Mouse (Mus musculus): ENCODE data around the gene Gpc6. TPM values are rescaled to one million over a fixed set of nuclear protein-coding genes. Genes with fewer than 3 reads are reported as not detected.

The Gpc6 gene
- polyA plus RNA-seq, 1 experiment from 2014 or later = 37.6 TPM

DNA sequence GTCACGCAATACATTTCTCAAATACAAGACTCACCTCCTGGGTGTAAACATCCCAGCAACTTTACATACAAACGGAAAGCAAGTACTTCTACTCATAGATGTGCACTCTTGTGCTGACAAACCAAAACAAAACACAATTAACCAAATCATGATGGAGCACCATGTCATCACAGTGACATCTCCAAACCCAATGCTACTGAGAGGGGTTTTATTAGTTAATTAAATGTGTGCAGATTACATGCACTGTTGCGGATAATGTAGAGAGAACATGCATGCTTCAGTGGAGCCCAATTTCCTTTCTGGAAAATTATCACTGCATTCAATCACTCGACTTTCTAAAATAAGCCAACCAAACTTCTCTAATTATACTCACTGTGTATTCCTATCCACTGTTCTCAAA is 109.0 kb downstream of the Gpc6 start:
- Histone ChIP-seq H3K4me2 (replicated peaks) (no peak overlapping the region), H3K4me1 (replicated peaks) (no peaks in the 10 kb centered on the region), H3K9ac (no peak overlapping the region), H3K36me3 (no peaks in the 10 kb centered on the region), H3K27ac (no peak overlapping the region), H3K4me3 (replicated peaks) (no peak overlapping the region), H3K9me3 (no peaks in the 10 kb centered on the region), H3K27me3 (replicated peaks) (no peaks in the 10 kb centered on the region)
- WGBS = 92% methylated on average over 4 of the region's 4 CpGs
- ATAC-seq = no peak

DNA sequence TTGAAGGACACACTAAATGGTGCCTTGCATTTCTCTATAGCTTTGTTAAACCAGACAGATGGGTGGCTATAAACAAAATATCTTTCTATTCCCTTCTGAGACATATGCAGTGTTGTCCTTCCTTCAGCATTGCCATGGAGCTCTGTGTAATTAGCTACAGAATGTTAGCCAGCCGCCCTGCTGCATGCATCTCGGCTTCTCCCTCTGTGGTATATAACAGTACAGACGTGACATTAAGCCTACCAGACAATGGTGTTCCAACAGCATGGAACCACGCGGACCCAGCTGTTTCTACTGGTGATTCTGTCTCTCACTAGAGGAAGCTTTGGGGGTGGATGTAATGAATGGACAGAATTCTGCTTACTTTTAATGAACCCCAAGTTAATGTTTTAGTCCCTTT is 115.9 kb downstream of the Gpc6 start:
- Histone ChIP-seq H3K9ac (no peak overlapping the region), H3K36me3 (no peaks in the 10 kb centered on the region)
- 84% methylated on average over 5 of the region's 5 CpGs for WGBS

DNA sequence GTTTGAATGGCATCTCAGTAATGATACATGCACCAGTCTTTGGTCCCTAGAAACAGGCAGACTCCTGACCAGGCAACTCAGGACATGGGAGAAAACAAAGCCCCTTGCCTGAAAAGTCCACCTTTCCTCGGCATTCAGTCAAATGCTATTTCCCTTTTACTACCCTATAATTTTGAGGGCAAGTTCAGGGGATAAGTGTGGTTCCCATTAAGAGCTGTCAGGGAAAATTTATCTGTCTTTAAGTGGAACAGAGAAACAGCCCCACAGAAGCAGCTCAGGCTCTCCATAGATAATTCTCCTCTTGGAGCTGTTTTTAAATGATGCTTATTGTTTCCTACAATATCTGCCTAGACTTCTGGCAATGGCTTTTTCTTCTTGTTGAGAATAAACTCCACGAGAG is 123.8 kb downstream of the Gpc6 start:
- no peak for ATAC-seq
- no peak overlapping the region for H3K27ac ChIP-seq
- WGBS = 55% methylated on average over 2 of the region's 2 CpGs
- no peak overlapping the region for H3K4me2 ChIP-seq (replicated peaks)
- H3K4me3 ChIP-seq (replicated peaks) = no peak overlapping the region
- no peaks in the 10 kb centered on the region for H3K36me3 ChIP-seq
- no peaks in the 10 kb centered on the region for H3K27me3 ChIP-seq (replicated peaks)
- no peaks in the 10 kb centered on the region for H3K9me3 ChIP-seq
- H3K4me1 ChIP-seq (replicated peaks) = no peaks in the 10 kb centered on the region
- H3K9ac ChIP-seq = no peak overlapping the region

More for the DNA sequence above, 115.9 kb downstream of the Gpc6 start:
- Histone ChIP-seq H3K4me2 (replicated peaks) (no peak overlapping the region), H3K9me3 (no peaks in the 10 kb centered on the region), H3K4me3 (replicated peaks) (no peak overlapping the region), H3K27me3 (replicated peaks) (no peaks in the 10 kb centered on the region), H3K27ac (no peak overlapping the region), H3K4me1 (replicated peaks) (no peaks in the 10 kb centered on the region)
- ATAC-seq = no peak

DNA sequence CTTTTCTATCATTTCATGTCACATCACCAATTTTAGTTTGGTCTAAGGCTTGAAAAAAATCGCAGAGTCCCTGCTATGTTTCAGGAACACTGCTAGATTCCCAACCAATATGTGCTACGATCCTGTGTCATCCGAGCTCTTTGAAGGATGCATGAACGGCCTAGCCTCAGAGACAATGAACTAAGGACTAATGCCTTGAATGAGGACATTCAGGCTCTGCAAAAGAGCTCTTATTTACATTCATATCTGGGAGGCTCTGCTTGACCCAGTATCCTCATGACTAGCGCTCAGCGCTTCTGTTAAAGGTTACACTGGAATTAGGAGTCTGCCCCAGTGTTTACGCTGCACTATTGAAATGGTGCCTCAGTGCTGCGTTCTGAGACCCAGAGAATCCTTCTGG is 125.8 kb downstream of the Gpc6 start:
- H3K9ac ChIP-seq = no peak overlapping the region
- H3K27me3 ChIP-seq (replicated peaks) = no peaks in the 10 kb centered on the region
- no peaks in the 10 kb centered on the region for H3K4me1 ChIP-seq (replicated peaks)
- ATAC-seq = no peak
- no peak overlapping the region for H3K4me2 ChIP-seq (replicated peaks)
- H3K9me3 ChIP-seq = no peaks in the 10 kb centered on the region
- no peaks in the 10 kb centered on the region for H3K36me3 ChIP-seq
- H3K4me3 ChIP-seq (replicated peaks) = no peak overlapping the region
- 82% methylated on average over 8 of the region's 8 CpGs for WGBS
- H3K27ac ChIP-seq = no peak overlapping the region

DNA sequence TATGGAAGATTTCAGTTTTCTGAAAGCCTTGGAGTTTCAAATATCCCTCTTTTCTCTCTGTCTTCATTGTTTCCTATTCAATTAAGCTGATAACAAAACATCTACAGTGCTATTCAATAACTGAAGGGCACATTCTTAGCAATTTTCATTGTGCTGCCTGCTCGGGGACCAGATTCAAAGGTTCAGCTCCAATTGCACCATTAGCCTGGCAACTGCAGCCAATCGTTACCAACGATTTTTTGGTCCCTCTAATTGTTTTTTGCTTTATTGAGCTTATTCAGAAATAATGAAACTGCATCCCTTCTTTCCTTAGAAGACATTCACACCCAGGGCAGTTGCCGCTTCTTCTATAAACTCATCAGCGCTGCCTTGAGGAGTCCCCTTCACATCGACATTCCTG is 128.2 kb downstream of the Gpc6 start:
- WGBS = 87% methylated on average over 6 of the region's 6 CpGs
- no peak overlapping the region for H3K9ac ChIP-seq
- no peaks in the 10 kb centered on the region for H3K27me3 ChIP-seq (replicated peaks)
- H3K4me2 ChIP-seq (replicated peaks) = no peak overlapping the region
- no peaks in the 10 kb centered on the region for H3K9me3 ChIP-seq
- no peak overlapping the region for H3K4me3 ChIP-seq (replicated peaks)
- H3K4me1 ChIP-seq (replicated peaks) = no peaks in the 10 kb centered on the region
- H3K36me3 ChIP-seq = no peaks in the 10 kb centered on the region
- ATAC-seq = no peak
- no peak overlapping the region for H3K27ac ChIP-seq

DNA sequence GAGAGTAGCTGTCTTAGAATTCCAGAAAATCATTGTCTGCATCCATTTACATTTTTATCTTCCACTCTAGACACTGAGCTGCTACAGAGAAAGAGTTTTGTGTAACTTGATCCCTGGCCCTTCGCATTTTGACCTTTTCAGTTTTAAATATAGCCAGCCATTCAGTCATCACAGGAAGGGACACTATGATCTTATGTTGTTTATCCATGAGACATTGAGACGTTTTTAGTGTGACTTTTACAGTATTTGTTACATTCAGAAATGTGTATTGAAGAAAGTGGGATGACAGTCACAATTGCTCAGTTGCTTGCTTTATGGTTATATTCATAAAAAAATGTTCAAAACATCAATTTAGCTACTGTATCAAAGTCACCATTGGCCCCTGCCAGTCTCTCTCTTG is 130.0 kb downstream of the Gpc6 start:
- WGBS = 48% methylated on average over 2 of the region's 2 CpGs

DNA sequence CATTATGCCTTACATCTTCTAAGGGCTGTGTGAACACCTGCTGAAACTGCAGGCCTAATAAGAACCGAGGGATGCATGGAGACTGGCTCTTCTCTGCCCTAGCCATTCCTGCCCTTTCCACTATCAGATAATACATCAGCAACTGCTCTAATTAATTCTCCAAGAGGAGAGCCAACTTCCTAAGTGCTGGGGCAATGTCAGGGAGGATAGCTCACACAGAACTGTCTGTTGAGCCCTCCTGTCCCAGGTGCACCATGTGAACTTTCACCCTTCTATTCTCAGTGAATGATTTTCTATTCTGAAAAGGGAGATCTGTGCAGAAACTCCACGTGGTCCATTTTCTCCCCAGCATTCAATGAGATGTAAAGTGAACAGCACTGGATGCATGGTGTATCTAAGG is 136.0 kb downstream of the Gpc6 start:
- H3K27me3 ChIP-seq (replicated peaks) = no peaks in the 10 kb centered on the region
- no peak overlapping the region for H3K4me3 ChIP-seq (replicated peaks)
- no peaks in the 10 kb centered on the region for H3K36me3 ChIP-seq
- H3K9ac ChIP-seq = no peak overlapping the region
- ATAC-seq = no peak
- H3K27ac ChIP-seq = no peak overlapping the region
- H3K4me2 ChIP-seq (replicated peaks) = no peak overlapping the region
- H3K4me1 ChIP-seq (replicated peaks) = no peaks in the 10 kb centered on the region
- 61% methylated on average over 2 of the region's 2 CpGs for WGBS
- no peaks in the 10 kb centered on the region for H3K9me3 ChIP-seq

More for the DNA sequence above, 130.0 kb downstream of the Gpc6 start:
- Histone ChIP-seq H3K27me3 (replicated peaks) (no peaks in the 10 kb centered on the region), H3K36me3 (no peaks in the 10 kb centered on the region), H3K27ac (no peak overlapping the region), H3K4me3 (replicated peaks) (no peak overlapping the region), H3K4me2 (replicated peaks) (no peak overlapping the region), H3K9me3 (no peaks in the 10 kb centered on the region), H3K4me1 (replicated peaks) (no peaks in the 10 kb centered on the region), H3K9ac (no peak overlapping the region)
- no peak for ATAC-seq

DNA sequence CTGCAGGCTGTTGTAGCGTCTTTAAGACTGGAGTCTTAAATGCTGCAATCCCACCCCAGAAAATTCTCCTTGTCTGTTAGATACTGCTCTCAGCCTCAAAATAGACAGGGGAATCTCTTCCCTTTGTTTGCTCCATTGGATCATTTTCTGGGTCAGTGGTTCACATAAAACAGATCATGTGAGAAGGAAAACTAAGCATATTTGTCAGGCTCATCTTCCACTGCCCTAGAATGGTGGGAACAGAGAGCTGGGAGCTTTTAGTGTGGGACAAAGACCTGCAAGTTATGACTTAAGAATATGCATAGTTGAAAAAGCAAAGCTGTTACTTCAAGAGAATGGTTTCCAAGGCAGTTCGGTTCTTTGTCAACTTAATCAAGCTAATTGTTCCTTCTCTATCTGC is 136.4 kb downstream of the Gpc6 start:
- ATAC-seq = no peak
- H3K4me2 ChIP-seq (replicated peaks) = no peak overlapping the region
- H3K9me3 ChIP-seq = no peaks in the 10 kb centered on the region
- no peaks in the 10 kb centered on the region for H3K27me3 ChIP-seq (replicated peaks)
- no peak overlapping the region for H3K27ac ChIP-seq
- 94% methylated on average over 2 of the region's 2 CpGs for WGBS
- no peaks in the 10 kb centered on the region for H3K36me3 ChIP-seq
- no peak overlapping the region for H3K9ac ChIP-seq
- no peaks in the 10 kb centered on the region for H3K4me1 ChIP-seq (replicated peaks)
- H3K4me3 ChIP-seq (replicated peaks) = no peak overlapping the region

DNA sequence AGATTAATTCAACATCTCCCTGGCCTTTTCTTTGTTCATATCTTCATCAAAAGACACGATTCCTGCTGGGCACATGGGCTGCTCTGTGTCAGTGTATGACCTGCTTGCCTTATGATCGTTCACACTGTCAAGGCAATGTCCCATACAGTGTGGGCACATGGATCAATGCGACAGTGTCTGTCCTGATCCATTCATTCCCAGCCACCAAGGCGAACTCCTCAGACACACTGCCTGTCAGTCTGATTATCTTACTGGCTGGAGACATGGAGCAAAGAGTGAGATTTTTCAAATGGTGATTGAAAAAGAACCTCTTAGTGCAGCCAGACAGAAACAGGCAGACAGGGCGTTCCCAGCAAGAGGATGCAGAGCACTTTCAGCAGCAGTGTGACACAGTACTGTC is 143.1 kb downstream of the Gpc6 start:
- Histone ChIP-seq H3K4me2 (replicated peaks) (no peak overlapping the region), H3K4me1 (replicated peaks) (no peaks in the 10 kb centered on the region)
- WGBS = 80% methylated on average over 5 of the region's 5 CpGs

DNA sequence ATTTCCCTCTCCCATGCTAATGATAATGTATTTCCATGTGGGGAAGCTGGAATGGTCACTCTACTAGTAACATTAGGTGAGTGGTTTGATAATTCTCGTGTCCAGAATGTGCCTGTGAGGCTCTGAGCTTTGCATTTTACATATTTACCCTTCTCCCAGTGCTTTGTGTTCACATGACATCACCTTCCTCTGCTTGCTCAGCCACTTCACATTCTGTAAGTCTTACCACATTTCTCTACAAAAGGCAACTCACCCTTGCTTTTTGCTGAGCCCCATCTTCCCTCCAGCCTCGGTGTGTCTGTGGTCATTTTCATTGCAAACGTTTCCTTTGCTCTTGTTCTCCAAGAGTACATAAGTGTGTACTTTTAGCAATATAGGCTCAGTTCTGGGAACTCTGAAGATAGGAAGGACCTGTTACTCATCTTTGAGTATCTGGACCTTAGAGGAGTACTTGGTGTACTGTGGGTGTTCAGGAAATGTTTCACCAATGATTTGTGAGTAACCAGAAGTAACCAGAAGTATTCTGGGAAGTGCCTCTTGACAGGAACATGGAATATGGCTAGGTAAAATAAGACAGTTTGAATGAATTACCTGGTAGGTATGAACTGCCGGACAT is 145.5 kb downstream of the Gpc6 start:
- H3K9ac ChIP-seq = no peak overlapping the region
- no peak overlapping the region for H3K4me3 ChIP-seq (replicated peaks)
- no peaks in the 10 kb centered on the region for H3K9me3 ChIP-seq
- ATAC-seq = no peak
- no peaks in the 10 kb centered on the region for H3K36me3 ChIP-seq
- no peaks in the 10 kb centered on the region for H3K27me3 ChIP-seq (replicated peaks)
- WGBS = 85% methylated on average over 4 of the region's 4 CpGs
- H3K4me2 ChIP-seq (replicated peaks) = no peak overlapping the region
- H3K4me1 ChIP-seq (replicated peaks) = no peaks in the 10 kb centered on the region
- H3K27ac ChIP-seq = no peak overlapping the region

More for the DNA sequence above, 143.1 kb downstream of the Gpc6 start:
- Histone ChIP-seq H3K9me3 (no peaks in the 10 kb centered on the region), H3K9ac (no peak overlapping the region), H3K4me3 (replicated peaks) (no peak overlapping the region), H3K27ac (no peak overlapping the region), H3K36me3 (no peaks in the 10 kb centered on the region), H3K27me3 (replicated peaks) (no peaks in the 10 kb centered on the region)
- ATAC-seq = no peak

DNA sequence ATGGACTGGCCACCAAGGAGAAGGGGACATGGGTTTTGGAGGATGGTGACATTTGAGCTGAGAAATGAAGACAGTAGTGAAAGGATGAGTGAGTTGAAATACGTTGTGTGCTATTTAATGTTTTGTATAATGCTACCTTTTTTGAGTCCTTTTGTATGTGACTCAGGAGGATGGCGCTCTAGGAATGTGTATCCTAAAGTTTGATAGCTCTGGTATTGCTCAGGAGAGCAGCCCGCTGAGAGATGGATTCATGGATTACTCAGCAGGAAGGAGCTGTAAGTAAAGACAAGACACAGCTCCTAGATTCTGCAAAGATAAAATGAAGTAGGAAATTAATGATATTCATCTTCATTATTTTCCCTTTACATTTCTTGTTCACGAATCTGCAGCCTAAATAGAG is 168.5 kb downstream of the Gpc6 start:
- Histone ChIP-seq H3K4me3 (replicated peaks) (no peak overlapping the region), H3K4me2 (replicated peaks) (no peak overlapping the region), H3K27ac (no peak overlapping the region), H3K27me3 (replicated peaks) (no peaks in the 10 kb centered on the region), H3K36me3 (no peaks in the 10 kb centered on the region), H3K9me3 (no peaks in the 10 kb centered on the region), H3K9ac (no peak overlapping the region), H3K4me1 (replicated peaks) (no peaks in the 10 kb centered on the region)
- no peak for ATAC-seq
- 68% methylated on average over 4 of the region's 4 CpGs for WGBS

DNA sequence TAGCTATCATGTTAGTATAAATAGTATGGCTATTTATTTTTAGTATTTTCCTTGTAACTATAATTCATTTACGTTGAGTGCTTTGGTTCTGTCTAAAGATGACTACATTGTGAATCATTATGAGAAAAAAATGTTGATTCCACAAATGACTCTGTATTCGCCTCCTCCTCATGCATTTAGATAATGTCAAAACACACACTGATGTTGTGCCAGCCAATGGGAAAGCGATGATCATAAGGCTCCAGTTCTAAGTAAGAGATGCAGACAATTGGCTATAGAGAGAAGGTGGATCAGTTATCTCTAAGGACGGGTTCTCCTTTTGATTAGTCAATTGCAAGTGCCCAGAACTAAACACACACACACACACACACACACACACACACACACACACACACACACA is 181.8 kb downstream of the Gpc6 start:
- H3K36me3 ChIP-seq = no peaks in the 10 kb centered on the region
- H3K4me2 ChIP-seq (replicated peaks) = no peak overlapping the region

DNA sequence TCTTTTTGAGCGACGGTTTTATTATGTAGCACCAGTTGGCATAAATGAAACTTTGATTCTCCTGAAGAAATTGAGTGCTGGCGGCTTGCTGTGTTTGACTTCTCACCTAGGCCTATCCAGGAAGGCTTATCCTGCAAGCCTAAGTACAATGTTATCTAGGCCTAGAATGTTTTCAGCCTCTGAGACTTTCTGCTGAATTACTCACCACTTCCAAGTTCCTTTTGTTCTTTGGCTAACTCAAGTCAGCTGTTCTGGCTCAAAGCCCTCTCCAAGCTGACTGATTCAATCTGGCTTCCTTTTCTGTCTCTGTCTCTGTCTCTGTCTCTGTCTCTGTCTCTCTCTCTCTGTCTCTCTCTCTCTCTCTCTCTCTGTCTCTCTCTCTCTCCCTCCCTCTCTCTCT is 188.0 kb downstream of the Gpc6 start:
- Histone ChIP-seq H3K9me3 (no peaks in the 10 kb centered on the region), H3K4me1 (replicated peaks) (no peaks in the 10 kb centered on the region), H3K36me3 (no peaks in the 10 kb centered on the region), H3K9ac (no peak overlapping the region), H3K4me3 (replicated peaks) (no peak overlapping the region), H3K4me2 (replicated peaks) (no peak overlapping the region), H3K27me3 (replicated peaks) (no peaks in the 10 kb centered on the region), H3K27ac (no peak overlapping the region)
- 75% methylated on average over 3 of the region's 3 CpGs for WGBS
- ATAC-seq = no peak

More for the DNA sequence above, 181.8 kb downstream of the Gpc6 start:
- WGBS = 83% methylated on average over 4 of the region's 4 CpGs
- Histone ChIP-seq H3K4me1 (replicated peaks) (no peaks in the 10 kb centered on the region), H3K9ac (no peak overlapping the region), H3K27me3 (replicated peaks) (no peaks in the 10 kb centered on the region), H3K27ac (no peak overlapping the region), H3K9me3 (no peaks in the 10 kb centered on the region), H3K4me3 (replicated peaks) (no peak overlapping the region)
- ATAC-seq = no peak

Data from intestine, embryonic 15.5 days (tissue).